Mouse (Mus musculus): Measurements from ENCODE around the gene Psme2. TPM values are rescaled to one million over a fixed set of nuclear protein-coding genes. Genes with fewer than 3 reads are reported as not detected.

Psme2 gene
- polyA plus RNA-seq, 1 experiment from 2014 or later, result 188 TPM

DNA sequence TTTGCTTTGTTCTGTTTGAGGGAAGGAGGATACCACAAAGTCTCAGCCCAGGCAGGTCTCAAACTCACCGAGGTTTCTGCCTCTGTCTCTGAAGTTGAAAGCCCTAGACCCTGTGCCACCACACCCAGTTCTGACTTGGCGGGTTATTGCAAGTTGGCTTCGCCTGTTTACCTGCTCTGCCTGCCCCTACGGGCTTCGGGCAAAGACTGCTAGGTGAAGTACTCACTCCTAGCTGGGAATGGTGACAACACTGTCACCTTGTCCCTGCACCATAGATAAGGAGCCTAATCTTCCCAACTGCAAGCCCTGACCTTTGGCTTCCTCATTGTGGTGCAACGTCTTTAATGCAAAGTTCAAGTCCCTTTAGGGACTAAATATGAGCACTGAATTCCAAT, 5.3 kb downstream of the Psme2 start:
- Histone ChIP-seq H3K4me2 (ENCODE audit: low read depth) (no peak overlapping the region), H3K9ac (ENCODE audit: low read length) (no peak overlapping the region), H3K36me3 (ENCODE audit: control insufficient read depth, insufficient read depth, low read length) (no peaks in the 10 kb centered on the region), H3K4me1 (ENCODE audit: control insufficient read depth, insufficient read depth, low read length) (peaks cover 8% of the 10 kb centered on the region; the same call in 1 of the 2 replicates), H3K27ac (ENCODE audit: low read depth, low read length) (no peak overlapping the region), H3K27me3 (ENCODE audit: control insufficient read depth, insufficient read depth, low read length) (no peaks in the 10 kb centered on the region), H3K9me3 (ENCODE audit: control insufficient read depth, low read length) (no peaks in the 10 kb centered on the region), H3K4me3 (ENCODE audit: low read depth, low read length) (no peak overlapping the region)
- ATAC-seq (ENCODE audit: insufficient read depth, low FRiP score, low TSS enrichment), result no peak
- WGBS, result 65% methylated on average over 6 of the region's 6 CpGs
- DNase-seq (ENCODE audit: low spot score), result no peak

DNA sequence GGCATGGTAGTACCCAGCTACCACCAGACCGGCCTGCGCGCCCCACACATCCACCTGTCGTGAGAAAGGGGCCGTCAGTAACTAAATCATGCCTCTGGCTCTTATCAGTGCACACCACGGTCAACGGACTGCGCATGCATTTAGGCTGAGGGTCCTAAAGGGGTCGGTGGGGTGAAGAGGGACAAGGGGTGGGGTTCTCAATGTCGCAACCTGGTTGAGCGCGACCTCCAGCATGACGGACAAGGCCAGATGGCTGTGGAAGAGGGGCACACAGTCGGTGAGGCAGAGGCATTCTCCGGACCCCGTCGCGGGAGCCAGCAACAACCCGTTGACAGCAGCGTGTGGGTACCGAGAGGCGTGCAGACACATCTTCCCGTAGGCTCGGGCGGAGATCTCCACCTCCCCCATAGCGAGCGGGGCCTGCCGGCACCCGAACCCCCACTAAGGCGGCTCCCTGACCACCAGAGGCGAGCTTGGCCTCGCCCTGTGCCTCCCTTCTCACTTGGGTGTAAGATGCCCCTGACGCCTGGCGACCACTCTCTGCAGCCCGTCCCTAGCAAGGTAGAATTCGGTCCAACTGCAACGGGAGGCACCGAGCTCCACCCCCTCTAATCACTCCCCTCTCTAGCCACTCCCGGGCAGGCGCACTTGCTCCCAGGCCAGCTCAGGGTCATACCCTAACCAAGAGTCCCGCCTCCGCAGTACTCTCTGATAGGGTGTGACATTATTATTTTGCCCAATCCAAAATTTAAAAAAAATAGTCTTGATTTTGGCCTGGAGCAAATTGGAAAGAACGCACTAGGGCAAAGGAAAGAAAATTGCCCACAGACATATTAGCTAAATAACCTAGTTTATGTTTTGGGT, 6.0 kb downstream of the Psme2 start, which contains the start of gene Emc9:
Gene Emc9, minus strand, starts transcription at position 601 of the 864 bp plus-strand sequence.
- 2% methylated on average over 43 of the region's 43 CpGs for WGBS
- Histone ChIP-seq H3K27me3 (ENCODE audit: control insufficient read depth, insufficient read depth, low read length) (no peaks in the 10 kb centered on the region), H3K9ac (ENCODE audit: low read length) (peak within 1 kb of the TSS; percentile 54), H3K9me3 (ENCODE audit: control insufficient read depth, low read length) (no peaks in the 10 kb centered on the region), H3K36me3 (ENCODE audit: control insufficient read depth, insufficient read depth, low read length) (no peaks in the 10 kb centered on the region), H3K4me1 (ENCODE audit: control insufficient read depth, insufficient read depth, low read length) (peaks cover 8% of the 10 kb centered on the region; the same call in 1 of the 2 replicates), H3K27ac (ENCODE audit: low read depth, low read length) (0 out of 2 replicates have a peak within 1 kb of the TSS, but pooled peaks have one; percentile 17), H3K4me3 (ENCODE audit: low read depth, low read length) (peak within 1 kb of the TSS; percentile 45), H3K4me2 (ENCODE audit: low read depth) (peak within 1 kb of the TSS; percentile 76)
- ATAC-seq (ENCODE audit: insufficient read depth, low FRiP score, low TSS enrichment) (peak; percentile 67; the same call in 1 of the 2 replicates), DNase-seq (ENCODE audit: low spot score) (peak; percentile 48)

DNA sequence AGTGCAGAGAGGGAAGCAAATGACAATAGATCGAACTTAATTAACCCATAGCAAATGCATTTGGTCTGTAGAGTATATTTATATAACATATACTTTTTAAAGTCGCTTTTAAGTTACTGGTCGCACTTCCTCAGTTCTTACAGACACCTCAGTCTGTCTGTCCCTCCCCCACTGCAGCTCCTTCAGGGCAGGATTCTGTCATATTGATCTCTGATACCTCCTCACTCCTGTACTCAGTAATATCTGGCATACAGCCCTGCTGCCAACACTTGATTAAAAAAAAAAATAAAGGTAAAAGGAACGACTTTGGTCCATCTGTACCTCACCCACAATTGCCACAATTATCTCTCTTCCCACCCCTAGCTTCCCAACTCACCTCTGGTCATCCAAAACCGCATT, 6.6 kb downstream of the Psme2 start:
- 34% methylated on average over 5 of the region's 5 CpGs for WGBS
- ATAC-seq (ENCODE audit: insufficient read depth, low FRiP score, low TSS enrichment), result no peak
- H3K4me1 ChIP-seq (ENCODE audit: control insufficient read depth, insufficient read depth, low read length), result peaks cover 10% of the 10 kb centered on the region; the same call in 1 of the 2 replicates
- H3K4me2 ChIP-seq (ENCODE audit: low read depth), result peak overlapping the region; percentile 76
- DNase-seq (ENCODE audit: low spot score), result no peak
- no peaks in the 10 kb centered on the region for H3K36me3 ChIP-seq (ENCODE audit: control insufficient read depth, insufficient read depth, low read length)
- H3K27ac ChIP-seq (ENCODE audit: low read depth, low read length), result no peak overlapping the region
- no peaks in the 10 kb centered on the region for H3K27me3 ChIP-seq (ENCODE audit: control insufficient read depth, insufficient read depth, low read length)
- H3K4me3 ChIP-seq (ENCODE audit: low read depth, low read length), result peak overlapping the region; percentile 45
- H3K9me3 ChIP-seq (ENCODE audit: control insufficient read depth, low read length), result no peaks in the 10 kb centered on the region
- no peak overlapping the region for H3K9ac ChIP-seq (ENCODE audit: low read length)

DNA sequence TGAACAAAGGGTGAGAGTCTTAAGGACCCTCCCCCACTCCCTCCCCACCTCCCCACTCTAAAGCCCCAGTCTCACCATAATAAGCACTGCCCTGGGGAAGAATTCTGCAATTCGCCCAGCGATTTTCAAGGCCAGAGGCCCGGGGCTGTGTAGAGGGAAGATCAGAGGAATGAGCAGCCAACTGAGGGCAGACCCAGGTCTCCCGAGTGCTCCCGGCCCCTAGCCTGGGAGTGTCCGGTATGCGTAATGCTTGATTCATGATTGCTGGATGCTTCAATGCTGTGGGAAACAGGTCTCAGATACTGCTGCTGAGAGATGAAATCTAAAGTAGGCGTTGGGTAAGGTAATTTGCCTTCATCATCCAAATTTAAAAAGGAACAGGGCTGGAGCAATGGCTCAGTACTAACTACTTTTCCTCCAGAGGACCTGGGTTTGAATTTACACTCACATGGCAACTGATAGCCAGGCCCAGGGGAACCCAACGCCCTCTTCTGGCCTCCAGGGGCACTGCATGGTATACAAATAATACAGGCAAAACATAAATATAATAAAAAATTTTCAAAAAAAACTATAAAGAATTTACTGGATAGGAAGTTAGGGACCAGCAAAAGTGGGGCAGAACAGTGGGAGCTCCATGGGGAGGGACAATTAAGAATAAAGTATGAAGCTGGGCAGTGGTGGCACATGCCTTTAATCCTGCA, 8.8 kb downstream of the Psme2 start:
- Histone ChIP-seq H3K4me3 (ENCODE audit: low read depth, low read length) (no peak overlapping the region), H3K4me2 (ENCODE audit: low read depth) (no peak overlapping the region), H3K9ac (ENCODE audit: low read length) (no peak overlapping the region), H3K27ac (ENCODE audit: low read depth, low read length) (no peak overlapping the region), H3K27me3 (ENCODE audit: control insufficient read depth, insufficient read depth, low read length) (no peaks in the 10 kb centered on the region), H3K36me3 (ENCODE audit: control insufficient read depth, insufficient read depth, low read length) (no peaks in the 10 kb centered on the region), H3K9me3 (ENCODE audit: control insufficient read depth, low read length) (no peaks in the 10 kb centered on the region), H3K4me1 (ENCODE audit: control insufficient read depth, insufficient read depth, low read length) (peaks cover 16% of the 10 kb centered on the region)
- 79% methylated on average over 9 of the region's 9 CpGs for WGBS
- ATAC-seq (ENCODE audit: insufficient read depth, low FRiP score, low TSS enrichment) (no peak), DNase-seq (ENCODE audit: low spot score) (no peak)

DNA sequence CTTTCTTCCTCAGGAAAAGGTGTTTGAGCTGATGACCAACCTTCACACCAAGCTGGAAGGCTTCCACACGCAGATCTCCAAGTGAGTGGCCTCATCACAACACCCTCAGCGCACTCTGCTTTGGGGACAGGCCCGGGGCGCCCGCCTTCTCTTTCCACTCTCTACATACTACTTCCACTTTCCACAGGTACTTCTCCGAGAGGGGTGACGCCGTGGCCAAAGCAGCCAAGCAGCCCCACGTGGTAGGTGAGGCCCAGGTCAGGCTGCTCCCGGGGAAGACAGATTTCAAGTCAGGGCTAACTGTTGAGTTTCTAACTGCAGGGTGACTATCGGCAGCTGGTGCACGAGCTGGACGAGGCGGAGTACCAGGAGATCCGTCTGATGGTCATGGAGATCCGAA, 10.2 kb downstream of the Psme2 start:
- Histone ChIP-seq H3K4me2 (ENCODE audit: low read depth) (no peak overlapping the region), H3K9ac (ENCODE audit: low read length) (no peak overlapping the region)
- ATAC-seq (ENCODE audit: insufficient read depth, low FRiP score, low TSS enrichment), result no peak

DNA sequence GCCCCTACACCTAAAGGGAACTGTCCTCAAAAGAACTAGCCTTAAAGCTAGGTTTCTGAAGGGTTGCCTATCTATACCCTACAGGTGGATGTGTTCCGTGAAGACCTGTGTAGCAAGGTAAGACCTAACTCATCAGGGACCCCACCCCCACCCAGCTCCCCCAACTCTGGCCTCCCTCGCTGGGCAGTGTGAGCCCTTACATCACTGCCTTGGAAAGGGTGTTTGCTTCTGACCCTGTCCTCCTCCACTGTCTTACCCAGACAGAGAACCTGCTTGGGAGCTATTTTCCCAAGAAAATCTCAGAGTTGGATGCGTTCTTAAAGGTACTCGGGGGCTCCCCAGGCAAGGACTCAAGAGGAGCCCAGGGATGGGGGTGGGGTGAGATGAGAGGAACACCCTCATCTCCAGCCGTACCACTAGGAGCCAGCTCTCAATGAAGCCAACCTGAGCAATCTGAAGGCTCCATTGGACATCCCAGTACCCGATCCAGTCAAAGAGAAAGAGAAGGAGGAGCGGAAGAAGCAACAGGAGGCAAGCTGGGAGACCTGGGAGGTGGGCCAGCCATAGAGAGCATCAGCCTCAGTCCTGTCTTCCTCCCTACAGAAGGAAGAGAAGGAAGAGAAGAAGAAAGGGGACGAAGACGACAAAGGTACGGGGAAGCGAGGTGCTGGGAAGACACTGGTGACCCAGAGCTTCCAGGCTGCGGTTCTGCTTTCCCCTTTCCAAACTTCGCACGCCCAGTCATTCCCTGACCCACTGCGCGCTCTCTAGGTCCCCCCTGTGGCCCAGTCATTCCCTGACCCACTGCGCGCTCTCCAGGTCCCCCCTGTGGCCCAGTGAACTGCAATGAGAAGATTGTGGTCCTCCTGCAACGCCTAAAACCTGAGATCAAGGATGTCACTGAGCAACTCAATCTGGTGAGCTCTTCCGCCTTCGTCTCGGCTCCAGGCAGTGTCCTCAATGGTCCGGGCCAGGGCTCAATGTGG, 11.1 kb downstream of the Psme2 start:
- H3K9me3 ChIP-seq (ENCODE audit: control insufficient read depth, low read length), result no peaks in the 10 kb centered on the region
- 85% methylated on average over 23 of the region's 23 CpGs for WGBS
- no peak overlapping the region for H3K4me3 ChIP-seq (ENCODE audit: low read depth, low read length)
- H3K27me3 ChIP-seq (ENCODE audit: control insufficient read depth, insufficient read depth, low read length), result no peaks in the 10 kb centered on the region
- H3K36me3 ChIP-seq (ENCODE audit: control insufficient read depth, insufficient read depth, low read length), result no peaks in the 10 kb centered on the region
- H3K9ac ChIP-seq (ENCODE audit: low read length), result no peak overlapping the region
- no peak overlapping the region for H3K4me2 ChIP-seq (ENCODE audit: low read depth)
- peaks cover 13% of the 10 kb centered on the region for H3K4me1 ChIP-seq (ENCODE audit: control insufficient read depth, insufficient read depth, low read length)
- no peak for ATAC-seq (ENCODE audit: insufficient read depth, low FRiP score, low TSS enrichment)
- DNase-seq (ENCODE audit: low spot score), result no peak
- H3K27ac ChIP-seq (ENCODE audit: low read depth, low read length), result no peak overlapping the region

More for the DNA sequence above, 10.2 kb downstream of the Psme2 start:
- peaks cover 16% of the 10 kb centered on the region for H3K4me1 ChIP-seq (ENCODE audit: control insufficient read depth, insufficient read depth, low read length)
- H3K36me3 ChIP-seq (ENCODE audit: control insufficient read depth, insufficient read depth, low read length), result no peaks in the 10 kb centered on the region
- DNase-seq (ENCODE audit: low spot score), result no peak
- 95% methylated on average over 16 of the region's 16 CpGs for WGBS
- H3K27ac ChIP-seq (ENCODE audit: low read depth, low read length), result no peak overlapping the region
- H3K9me3 ChIP-seq (ENCODE audit: control insufficient read depth, low read length), result no peaks in the 10 kb centered on the region
- no peaks in the 10 kb centered on the region for H3K27me3 ChIP-seq (ENCODE audit: control insufficient read depth, insufficient read depth, low read length)
- no peak overlapping the region for H3K4me3 ChIP-seq (ENCODE audit: low read depth, low read length)

DNA sequence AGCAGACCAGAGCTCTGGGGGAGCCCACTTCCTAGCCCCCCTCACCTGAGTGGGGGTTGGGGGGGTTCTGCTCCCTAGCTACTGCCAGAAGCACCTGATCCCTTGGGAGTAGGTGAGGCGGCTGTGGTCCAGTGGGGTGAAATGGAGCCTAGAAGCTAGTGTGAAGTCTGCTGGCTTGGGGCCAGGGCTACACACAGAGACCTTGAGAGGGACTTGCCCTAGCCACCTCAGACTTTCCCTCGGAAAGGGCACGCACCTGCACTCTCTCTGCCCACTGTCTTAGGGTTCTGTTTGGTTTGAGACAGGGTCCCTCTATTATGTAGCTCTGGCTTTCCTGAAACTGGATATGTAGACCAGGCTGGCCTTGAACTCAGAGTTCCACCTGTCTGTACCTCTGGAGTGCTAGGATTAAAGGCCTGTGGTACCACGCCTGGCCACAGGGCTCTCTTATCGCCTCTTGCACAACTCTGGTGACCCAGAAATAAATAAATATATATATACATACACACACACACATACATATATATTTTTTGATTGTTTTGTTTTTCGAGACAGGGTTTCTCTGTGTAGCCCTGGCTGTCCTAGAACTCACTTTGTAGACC, 12.1 kb downstream of the Psme2 start:
- 0 out of 2 replicates have a peak, but pooled peaks have one; percentile 15 for ATAC-seq (ENCODE audit: insufficient read depth, low FRiP score, low TSS enrichment)

More for the DNA sequence above, 12.1 kb downstream of the Psme2 start:
- H3K36me3 ChIP-seq (ENCODE audit: control insufficient read depth, insufficient read depth, low read length), result no peaks in the 10 kb centered on the region
- H3K27ac ChIP-seq (ENCODE audit: low read depth, low read length), result peak overlapping the region; percentile 36
- peak overlapping the region; percentile 88 for H3K9ac ChIP-seq (ENCODE audit: low read length)
- DNase-seq (ENCODE audit: low spot score), result no peak
- H3K4me1 ChIP-seq (ENCODE audit: control insufficient read depth, insufficient read depth, low read length), result peaks cover 8% of the 10 kb centered on the region; the same call in 1 of the 2 replicates
- 39% methylated on average over 6 of the region's 6 CpGs for WGBS
- H3K4me3 ChIP-seq (ENCODE audit: low read depth, low read length), result peak overlapping the region; percentile 68
- H3K9me3 ChIP-seq (ENCODE audit: control insufficient read depth, low read length), result no peaks in the 10 kb centered on the region
- H3K4me2 ChIP-seq (ENCODE audit: low read depth), result peak overlapping the region; percentile 89
- H3K27me3 ChIP-seq (ENCODE audit: control insufficient read depth, insufficient read depth, low read length), result no peaks in the 10 kb centered on the region
